Mouse (Mus musculus) hindbrain, embryonic 13.5 days (tissue): Measurements from ENCODE around the gene Trat1. TPM values are rescaled to one million over a fixed set of nuclear protein-coding genes. Genes with fewer than 3 reads are reported as not detected.

Source experiments
- polyA plus RNA-seq: library from polyadenylated mRNA; unstranded; fragments of >200 nt; fragmentation: Nextera tagmentation; extraction: Ambion mirVana; gene quantifications from 2 replicates; pipeline ENCODE4 v1.2.1, GENCODE M21; 2015

Gene Trat1
- polyA plus RNA-seq, 1 experiment from 2014 or later = 0.18 TPM

Other genes with a start within 250 kb of the Trat1 start
- not detected in 2 replicates for gene Retnlb, start 44.8 kb upstream of the Trat1 start, polyA plus RNA-seq
- not detected in 2 replicates for gene Retnla, start 70.5 kb upstream of the Trat1 start, polyA plus RNA-seq
- gene Retnlg, start 100.6 kb upstream of the Trat1 start, polyA plus RNA-seq = 0.51 and 1.1 TPM in 2 replicates
- 50.4 and 51.7 TPM in 2 replicates for gene Dzip3, start 222.1 kb upstream of the Trat1 start, polyA plus RNA-seq
- 8.5 and 10.5 TPM in 2 replicates for gene Cip2a, start 222.2 kb upstream of the Trat1 start, polyA plus RNA-seq